Mouse (Mus musculus) limb, embryonic 11.5 days (tissue): Measurements from ENCODE around the gene Nosip. TPM values are rescaled to one million over a fixed set of nuclear protein-coding genes. Genes with fewer than 3 reads are reported as not detected.
A peak's percentile ranks its signal among the peaks of the same experiment; 100 is the strongest.

Source experiments
- ATAC-seq: fragments of 200-750 bp; cut with Nextera tagmentation; 2 replicates; pipeline ENCODE4 v1.8.0; 2017; ENCODE audit warnings: low read depth; ENCODE audit not compliant: insufficient number of reproducible peaks, low FRiP score, low TSS enrichment
- DNase-seq: peaks from one replicate; pipeline ENCODE4 v3.0.0-alpha.2; 2015; ENCODE audit warnings: low spot score
- H3K27ac ChIP-seq: fragments of 300-500 bp; sonication (generic); replicated peaks from 2 replicates; pipeline ENCODE4 v1.5.1; 2014; ENCODE audit warnings: low read depth, mild to moderate bottlenecking, low read length
- H3K27me3 ChIP-seq: fragments of 300-500 bp; sonication (generic); 2 replicates; pipeline ENCODE4 v1.6.1; 2014; ENCODE audit warnings: mild to moderate bottlenecking, low read length, mixed read lengths; ENCODE audit not compliant: control insufficient read depth, insufficient read depth
- H3K36me3 ChIP-seq: fragments of 300-500 bp; sonication (generic); 2 replicates; pipeline ENCODE4 v1.6.1; 2014; ENCODE audit warnings: mild to moderate bottlenecking, low read length, moderate library complexity, mixed read lengths; ENCODE audit not compliant: control insufficient read depth, insufficient read depth
- H3K4me1 ChIP-seq: fragments of 300-500 bp; sonication (generic); 2 replicates; pipeline ENCODE4 v1.6.1; 2014; ENCODE audit warnings: low read length, mixed read lengths; ENCODE audit not compliant: control insufficient read depth, insufficient read depth
- H3K4me2 ChIP-seq: fragments of 300-500 bp; sonication (generic); 2 replicates; pipeline ENCODE4 v1.6.1; 2014; ENCODE audit warnings: low read depth, mild to moderate bottlenecking, moderate library complexity; ENCODE audit not compliant: severe bottlenecking
- H3K4me3 ChIP-seq: fragments of 300-500 bp; sonication (generic); 2 replicates; pipeline ENCODE4 v1.5.1; 2014; ENCODE audit warnings: low read depth, low read length
- H3K9ac ChIP-seq: fragments of 300-500 bp; sonication (generic); 2 replicates; pipeline ENCODE4 v1.6.1; 2014; ENCODE audit warnings: mild to moderate bottlenecking, low read length
- H3K9me3 ChIP-seq: fragments of 300-500 bp; sonication (generic); 2 replicates; pipeline ENCODE4 v1.6.1; 2016; ENCODE audit warnings: low read length; ENCODE audit not compliant: control insufficient read depth
- WGBS: fragments of 180-500 bp; shearing (Covaris S2); extraction: QIAGEN DNeasy Blood & Tissue Kit; methylation state at CpG from one replicate; pipeline ENCODE4 v1.1.7; 2014; 5-methylcytosine and 5-hydroxymethylcytosine counted together
- microRNA counts: library from miRNA; unstranded; fragments of <30 nt; microRNA quantifications from one replicate; lab custom pipeline; 2016
- microRNA-seq: library from miRNA; unstranded; fragments of <30 nt; microRNA quantifications from one replicate; pipeline ENCODE4, GENCODE M21; 2016
- polyA plus RNA-seq: library from polyadenylated mRNA; unstranded; fragments of >200 nt; fragmentation: Nextera tagmentation; extraction: Ambion mirVana; gene quantifications from 2 replicates; pipeline ENCODE4 v1.2.1, GENCODE M21; 2014

Gene Nosip
- polyA plus RNA-seq, 1 experiment from 2014 or later = 70.2 TPM

DNA sequence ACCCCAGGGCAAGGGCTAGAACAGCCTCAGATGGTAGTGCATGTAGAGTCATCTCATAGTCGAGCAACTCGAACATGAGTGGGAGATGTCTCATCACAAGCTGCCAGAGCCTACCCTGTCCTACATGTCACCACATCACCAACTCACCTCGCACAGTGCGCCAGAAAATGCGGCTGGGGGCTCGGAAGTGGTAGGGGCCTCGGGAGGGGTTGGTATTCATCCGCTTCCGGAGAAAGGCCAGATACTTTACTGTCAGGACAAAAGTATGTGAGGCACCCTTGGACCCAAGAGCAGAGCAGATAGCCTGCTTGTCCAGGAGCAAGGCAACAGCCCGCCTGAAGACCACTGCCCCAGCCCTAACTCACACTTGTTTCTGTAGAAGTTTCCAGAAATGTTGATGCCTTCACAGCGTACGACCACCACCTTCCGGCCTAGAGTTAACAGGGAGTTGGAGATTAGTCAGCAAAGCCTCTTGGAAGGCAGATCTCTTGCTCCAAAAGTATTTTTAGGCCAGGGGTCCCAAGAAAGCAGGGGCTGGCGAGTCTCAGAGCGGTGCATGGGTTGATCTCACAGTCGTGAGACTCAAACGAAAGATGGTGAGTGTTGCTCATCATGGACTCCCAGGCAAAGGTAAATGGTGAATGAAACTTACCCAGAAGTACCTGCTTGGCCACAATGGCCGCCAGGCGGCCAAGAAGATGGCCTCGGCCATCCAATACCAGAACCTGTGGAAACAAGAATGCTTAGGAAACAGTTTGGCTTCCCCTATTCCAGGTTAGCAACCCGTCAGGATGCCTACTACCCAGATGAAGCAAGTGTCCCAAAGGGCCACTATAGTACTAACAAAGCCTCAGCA is 64.8 kb downstream of the Nosip start:
- Histone ChIP-seq H3K9ac (peak overlapping the region; percentile 100), H3K27ac (peak overlapping the region; percentile 91), H3K4me3 (peak overlapping the region; percentile 99), H3K36me3 (peaks cover 31% of the 10 kb centered on the region), H3K27me3 (no peaks in the 10 kb centered on the region), H3K4me1 (peaks cover 35% of the 10 kb centered on the region), H3K4me2 (peak overlapping the region; percentile 91), H3K9me3 (no peaks in the 10 kb centered on the region)
- DNase-seq = peak; percentile 55
- WGBS = 40% methylated on average over 21 of the region's 21 CpGs
- no peak for ATAC-seq

MicroRNAs encoded within 50 kb of the gene (microRNA counts, 519-probe panel; counts per million panel counts)
- 1,612 counts per million, percentile 10 among the panel's probes with 10 or more counts for microRNA mmu-miR-150 (lab: Ali Mortazavi, UCI)

Small RNAs within 50 kb of the gene (microRNA-seq; reads per million reads assigned to microRNA genes)
- gene Mir150 = 5.5 reads per million, percentile 12 among the genes with 10 or more reads in this experiment
- 16.8 reads per million, percentile 27 among the genes with 10 or more reads in this experiment for gene Mir5121
- gene Mir7054 = 0.92 reads per million

Other genes with a start within 250 kb of the Nosip start
- gene Nup62, start 246.3 kb upstream of the Nosip start, polyA plus RNA-seq = 81.7 and 82.6 TPM in 2 replicates
- 1.1 TPM in 2 replicates for gene Il4i1, start 246.0 kb upstream of the Nosip start, polyA plus RNA-seq
- gene Atf5, start 245.8 kb upstream of the Nosip start, polyA plus RNA-seq = 2.1 and 2.3 TPM in 2 replicates
- gene Akt1s1, start 213.4 kb upstream of the Nosip start, polyA plus RNA-seq = 38.6 and 63.4 TPM in 2 replicates
- 60.9 and 69.0 TPM in 2 replicates for gene Tbc1d17, start 213.3 kb upstream of the Nosip start, polyA plus RNA-seq
- gene Pnkp, start 205.3 kb upstream of the Nosip start, polyA plus RNA-seq = 31.0 and 31.2 TPM in 2 replicates
- gene Ptov1, start 192.6 kb upstream of the Nosip start, polyA plus RNA-seq = 410 and 427 TPM in 2 replicates
- 79.2 and 80.5 TPM in 2 replicates for gene Med25, start 169.7 kb upstream of the Nosip start, polyA plus RNA-seq
- 14.8 and 16.0 TPM in 2 replicates for gene Fuz, start 166.3 kb upstream of the Nosip start, polyA plus RNA-seq
- 77.0 and 78.8 TPM in 2 replicates for gene Ap2a1, start 132.9 kb upstream of the Nosip start, polyA plus RNA-seq
- gene Tsks, start 119.2 kb upstream of the Nosip start, polyA plus RNA-seq = 0.13 TPM in 1 of 2 replicates, not detected in the other
- 17.5 and 22.1 TPM in 2 replicates for gene Cpt1c, start 87.6 kb upstream of the Nosip start, polyA plus RNA-seq
- 332 and 334 TPM in 2 replicates for gene Prmt1, start 75.9 kb upstream of the Nosip start, polyA plus RNA-seq
- gene Irf3, start 64.8 kb upstream of the Nosip start, polyA plus RNA-seq = 73.9 and 83.5 TPM in 2 replicates
- gene Bcl2l12, start 63.7 kb upstream of the Nosip start, polyA plus RNA-seq = 91.7 and 91.9 TPM in 2 replicates
- gene Scaf1, start 46.1 kb upstream of the Nosip start, polyA plus RNA-seq = 52.0 and 60.3 TPM in 2 replicates
- 20.8 and 21.0 TPM in 2 replicates for gene Rras, start 44.5 kb upstream of the Nosip start, polyA plus RNA-seq
- gene Prr12, start 9.5 kb upstream of the Nosip start, polyA plus RNA-seq = 18.5 and 20.0 TPM in 2 replicates
- gene Prrg2, start 248 bp downstream of the Nosip start, polyA plus RNA-seq = 22.1 and 24.6 TPM in 2 replicates
- 220 and 245 TPM in 2 replicates for gene Rcn3, start 29.8 kb downstream of the Nosip start, polyA plus RNA-seq
- 8.0 and 9.8 TPM in 2 replicates for gene Fcgrt, start 41.4 kb downstream of the Nosip start, polyA plus RNA-seq
- 1,759 and 1,785 TPM in 2 replicates for gene Rps11, start 62.0 kb downstream of the Nosip start, polyA plus RNA-seq
- gene Rpl13a, start 66.3 kb downstream of the Nosip start, polyA plus RNA-seq = 1,469 and 1,490 TPM in 2 replicates
- 0.45 TPM in 1 of 2 replicates, not detected in the other for gene Gm45713, start 73.8 kb downstream of the Nosip start, polyA plus RNA-seq
- 0.33 and 0.44 TPM in 2 replicates for gene Flt3l, start 74.0 kb downstream of the Nosip start, polyA plus RNA-seq
- 106 and 108 TPM in 2 replicates for gene Pih1d1, start 91.9 kb downstream of the Nosip start, polyA plus RNA-seq
- 37.2 and 38.7 TPM in 2 replicates for gene Aldh16a1, start 92.2 kb downstream of the Nosip start, polyA plus RNA-seq
- 0.11 TPM in 1 of 2 replicates, not detected in the other for gene Slc17a7, start 101.5 kb downstream of the Nosip start, polyA plus RNA-seq
- not detected in 2 replicates for gene Gfy, start 117.1 kb downstream of the Nosip start, polyA plus RNA-seq
- gene Pth2, start 118.6 kb downstream of the Nosip start, polyA plus RNA-seq = not detected in 2 replicates
- 0.41 and 0.51 TPM in 2 replicates for gene Ccdc155, start 142.5 kb downstream of the Nosip start, polyA plus RNA-seq
- gene Dkkl1, start 149.7 kb downstream of the Nosip start, polyA plus RNA-seq = 0.51 and 0.60 TPM in 2 replicates
- gene Tead2, start 153.3 kb downstream of the Nosip start, polyA plus RNA-seq = 378 and 385 TPM in 2 replicates
- gene Cd37, start 176.7 kb downstream of the Nosip start, polyA plus RNA-seq = 0.82 and 1.6 TPM in 2 replicates
- gene Slc6a16, start 178.7 kb downstream of the Nosip start, polyA plus RNA-seq = 0.20 and 0.36 TPM in 2 replicates
- not detected in 2 replicates for gene Slc6a21, start 215.1 kb downstream of the Nosip start, polyA plus RNA-seq